Mouse (Mus musculus): Measurements from ENCODE around the gene Nsl1.
A peak's percentile ranks its signal among the peaks of the same experiment; 100 is the strongest.
"Not testable (repeated sequence)": the region's sequence is repeated elsewhere in the genome, so short reads cannot be mapped to it uniquely, and the experiment has no call there.

Gene Nsl1

DNA sequence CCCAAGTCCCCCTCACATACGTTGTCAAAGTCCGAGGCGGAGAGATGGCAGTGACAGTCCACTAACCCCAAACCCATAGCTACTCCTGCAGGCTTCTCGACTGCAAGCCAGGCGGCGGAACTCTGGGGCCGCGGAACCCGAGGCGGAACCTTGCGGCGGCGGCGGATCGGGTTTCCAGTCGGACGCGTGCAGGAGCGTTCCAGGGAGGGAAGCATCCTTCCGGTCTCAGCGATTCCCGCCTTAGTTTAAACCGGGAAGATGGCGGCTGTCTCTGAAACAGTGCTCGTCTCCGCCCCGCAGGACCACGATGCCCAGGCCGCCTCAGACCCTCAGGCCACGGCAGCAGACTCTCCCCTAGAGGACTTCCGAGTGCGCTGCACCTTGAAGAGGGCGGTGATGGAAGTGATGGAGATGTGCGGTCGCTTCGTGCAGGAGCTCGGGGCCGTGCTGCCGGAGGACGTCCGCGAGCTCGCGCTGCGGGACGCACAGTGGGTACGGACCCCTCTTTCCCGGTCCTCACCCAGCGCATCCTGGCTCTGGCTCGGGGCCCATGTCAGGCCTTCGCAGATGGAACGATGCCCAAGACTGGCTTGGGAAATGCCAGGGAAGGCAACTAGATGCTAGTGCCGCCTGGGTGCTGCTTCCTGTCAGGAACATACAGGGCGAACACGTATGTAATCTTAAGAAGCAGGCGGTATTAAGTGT lies at the start of gene Nsl1, which contains the start of gene Tatdn3:
Gene Nsl1 (plus strand): TSS at position 232 of the 705 bp plus-strand sequence.
Gene Tatdn3 (minus strand): TSS at position 152 of the 705 bp plus-strand sequence.
- DNase-seq (ENCODE audit: low read depth, low spot score) = peak; percentile 83

DNA sequence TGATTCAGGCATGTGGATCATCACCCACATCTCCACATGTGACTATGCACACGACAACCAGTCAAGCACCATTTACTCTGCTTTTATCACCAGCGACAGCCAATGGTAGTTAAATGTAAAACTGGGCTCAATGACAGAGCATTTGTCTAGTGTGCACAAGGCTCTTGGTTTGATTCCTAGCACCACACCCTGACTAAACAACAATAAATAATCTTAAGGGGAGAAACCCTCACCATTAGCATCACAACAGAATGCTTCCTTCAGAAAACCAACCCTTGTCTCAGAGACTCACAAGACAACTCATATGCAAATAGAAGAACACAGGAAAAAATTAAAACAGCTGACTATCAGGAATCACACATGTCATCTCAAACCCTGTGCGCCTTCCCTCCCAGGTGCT lies 48.5 kb upstream of the Nsl1 start:
- no peak for DNase-seq (ENCODE audit: low read depth, low spot score)

DNA sequence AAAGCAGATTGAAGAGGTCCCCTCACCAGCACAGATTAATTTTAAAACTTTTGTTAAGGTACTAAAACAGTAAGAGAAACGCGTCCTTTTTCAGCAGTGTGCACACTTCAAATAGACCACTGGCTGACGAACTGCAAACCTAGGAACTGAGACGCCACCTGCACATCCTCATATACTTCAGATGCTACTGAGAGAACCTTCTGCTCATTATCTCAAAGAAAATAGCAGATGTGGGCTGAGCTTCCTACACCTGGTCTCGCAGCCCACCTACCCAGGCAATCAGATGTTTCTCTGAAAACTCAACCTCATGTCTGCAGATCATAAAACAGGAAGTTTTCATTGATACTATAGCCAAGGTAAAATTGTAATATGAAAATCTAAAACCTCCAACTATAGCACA lies 43.0 kb upstream of the Nsl1 start:
- no peak for DNase-seq (ENCODE audit: low read depth, low spot score)

DNA sequence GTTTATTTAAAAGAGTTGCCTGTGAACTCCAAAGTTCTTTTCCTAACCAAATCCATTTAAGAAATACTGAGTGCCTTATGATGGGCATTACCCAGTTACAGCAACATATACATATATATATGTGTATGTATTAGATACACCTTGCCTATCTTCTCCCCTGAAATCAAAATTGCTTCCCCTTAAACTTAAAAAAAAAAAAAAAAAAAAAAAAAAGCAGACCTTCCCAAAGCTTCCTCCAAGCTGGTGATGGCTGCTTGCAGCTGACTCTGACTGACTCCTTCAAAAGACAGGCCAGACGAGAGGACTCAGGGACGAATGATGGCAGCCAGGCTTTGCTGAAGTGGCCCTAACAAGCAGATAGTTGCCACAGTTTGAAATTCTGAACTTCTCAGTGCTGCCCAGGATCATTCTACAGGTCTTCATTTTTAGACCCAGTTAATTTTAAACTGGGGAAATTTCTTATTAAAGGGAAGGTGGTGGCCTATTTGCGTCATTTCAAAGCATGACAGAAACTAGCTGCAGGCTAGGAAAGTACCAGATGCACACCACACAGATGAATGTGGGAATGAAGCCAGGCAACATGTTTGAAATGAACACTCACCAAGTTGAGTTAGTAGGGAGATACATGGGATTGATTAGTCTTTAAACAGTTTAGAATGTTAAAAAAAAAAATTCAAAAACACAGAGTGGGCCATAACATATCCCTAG lies 42.4 kb upstream of the Nsl1 start:
- DNase-seq (ENCODE audit: low read depth, low spot score) = no peak

DNA sequence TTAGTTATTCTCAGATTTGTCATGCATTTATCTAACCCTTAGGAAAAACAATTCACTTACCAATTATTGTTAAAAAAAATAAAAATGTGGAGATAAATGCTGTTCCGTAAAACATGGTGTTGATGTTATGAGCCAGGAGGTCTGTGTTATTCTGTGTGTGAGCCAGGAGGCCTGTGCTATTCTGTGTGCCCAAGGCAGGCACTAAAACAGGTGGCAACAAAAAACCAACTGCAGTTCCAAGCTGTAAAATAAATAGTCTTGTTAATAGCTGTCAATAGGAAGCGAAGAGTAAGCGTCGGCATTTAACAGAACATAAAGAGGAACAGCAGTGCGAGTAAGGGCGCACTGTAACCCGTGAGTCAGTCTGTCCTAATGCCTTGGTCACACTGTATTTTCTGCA lies 41.8 kb upstream of the Nsl1 start:
- DNase-seq (ENCODE audit: low read depth, low spot score) = no peak

DNA sequence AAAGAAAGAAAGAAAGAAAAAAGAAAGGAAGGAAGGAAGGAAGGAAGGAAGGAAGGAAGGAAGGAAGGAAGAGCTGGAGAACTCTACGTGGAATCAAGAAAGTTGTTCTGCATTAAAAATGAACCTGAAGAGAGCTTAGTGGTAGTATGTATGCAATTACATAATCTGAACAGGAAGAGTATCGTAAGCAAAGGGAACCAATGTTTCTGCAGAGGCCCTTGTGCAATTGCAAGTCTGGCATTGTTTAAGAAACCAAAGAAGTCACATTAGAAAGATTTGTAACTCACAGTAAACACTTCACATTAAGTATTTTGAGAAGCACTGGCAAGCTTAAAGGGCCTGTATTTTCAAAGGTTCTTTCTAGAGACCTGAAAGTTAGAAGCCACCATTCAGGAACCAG lies 39.7 kb upstream of the Nsl1 start:
- no peak for DNase-seq (ENCODE audit: low read depth, low spot score)

DNA sequence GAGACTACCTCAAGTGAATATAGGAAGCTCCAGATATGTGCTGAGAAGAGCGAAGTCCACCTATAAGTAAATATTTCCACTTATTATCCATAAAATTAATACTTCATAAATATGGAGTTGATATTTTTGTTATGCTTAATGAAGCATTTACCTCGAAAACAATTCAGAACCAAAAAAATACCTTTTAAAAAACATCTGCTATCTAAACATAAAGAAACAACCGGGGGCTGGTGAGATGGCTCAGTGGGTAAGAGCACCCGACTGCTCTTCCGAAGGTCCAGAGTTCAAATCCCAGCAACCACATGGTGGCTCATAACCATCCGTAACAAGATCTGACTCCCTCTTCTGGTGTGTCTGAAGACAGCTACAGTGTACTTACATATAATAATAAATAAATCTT lies 39.0 kb upstream of the Nsl1 start:
- DNase-seq (ENCODE audit: low read depth, low spot score) = not testable (repeated sequence)

DNA sequence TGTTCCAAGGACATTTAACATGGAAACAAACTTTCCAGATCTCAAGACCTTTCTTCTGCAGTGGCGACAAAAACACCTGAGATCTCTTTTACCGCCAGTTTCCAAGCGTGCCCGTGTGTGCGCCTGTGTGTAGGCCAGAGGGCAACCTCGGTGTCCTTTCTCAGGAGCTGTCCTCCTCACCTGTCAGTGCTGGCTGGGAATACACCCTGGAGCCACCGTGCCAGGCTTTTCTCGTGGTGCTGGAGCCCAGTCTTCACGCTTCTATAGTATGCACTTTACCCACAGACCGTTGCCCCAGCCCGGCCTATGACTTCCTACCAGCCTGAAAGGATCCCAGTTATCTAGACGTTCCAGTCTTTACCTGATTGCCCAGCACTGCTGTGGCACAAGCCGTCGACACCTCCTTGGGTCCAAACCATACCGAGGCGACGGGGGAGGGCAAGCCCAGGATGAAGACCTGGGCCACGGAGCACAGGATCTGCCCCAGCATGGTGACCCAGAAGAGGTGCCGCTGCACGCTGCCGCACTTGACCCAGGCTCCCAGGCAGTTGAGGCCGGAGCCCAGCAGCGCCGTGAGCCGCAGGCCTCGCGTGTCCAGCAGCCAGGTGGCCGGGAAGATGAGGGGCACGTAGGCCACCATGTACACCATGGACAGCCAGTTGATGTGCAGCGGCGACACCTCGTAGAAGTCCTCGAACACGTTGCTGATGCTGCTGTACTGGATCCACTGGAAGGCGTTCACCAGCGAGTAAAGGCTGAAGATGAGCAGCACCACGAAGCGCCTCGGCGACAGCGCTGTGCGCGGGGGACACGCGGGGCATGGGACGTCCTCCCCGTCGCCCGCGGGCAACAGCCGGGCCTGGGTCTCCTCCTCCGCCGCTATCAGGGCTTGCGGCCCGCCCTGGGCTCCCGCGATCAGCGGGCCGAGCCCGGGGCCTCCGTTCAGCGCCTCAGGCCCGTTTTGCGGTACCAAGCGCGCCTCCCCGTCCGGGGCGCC lies 37.5 kb upstream of the Nsl1 start:
- peak; percentile 19 for DNase-seq (ENCODE audit: low read depth, low spot score)

DNA sequence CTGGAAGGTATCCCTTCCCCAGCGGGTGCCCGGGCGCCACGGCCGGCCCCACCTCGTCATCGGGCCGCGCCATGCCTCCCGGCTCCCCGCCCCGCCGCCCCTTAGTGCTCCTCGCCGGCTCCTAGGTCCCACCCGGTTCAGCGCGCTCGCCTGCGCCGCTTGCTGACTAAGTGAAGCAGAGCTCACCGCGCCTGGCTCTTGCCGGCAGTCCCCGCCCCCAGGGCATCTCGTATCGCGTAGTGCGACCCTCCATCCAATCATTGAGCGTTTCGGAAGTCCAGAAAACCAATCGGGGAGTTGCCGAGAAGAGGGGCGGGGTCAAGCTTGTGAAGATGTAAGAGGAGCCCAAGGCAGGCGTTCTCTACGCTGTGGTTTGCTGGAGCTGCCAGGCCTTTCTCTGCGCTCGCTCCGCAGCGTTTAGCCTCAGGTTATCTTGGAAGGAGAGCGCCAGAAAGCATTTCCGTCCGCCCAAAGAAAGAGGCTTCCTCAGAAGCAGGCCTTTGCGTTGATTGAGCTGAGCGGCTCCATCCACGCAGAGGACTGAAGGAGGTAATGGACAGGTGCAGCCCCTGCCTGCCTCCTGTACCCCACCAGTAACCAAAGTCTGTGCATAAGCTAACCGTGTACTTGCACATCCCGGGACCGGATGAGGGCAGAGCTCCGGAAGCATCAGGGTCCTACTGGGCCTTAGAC lies 36.6 kb upstream of the Nsl1 start, which contains the start of gene Flvcr1:
Gene Flvcr1 (minus strand): TSS at position 138 of the 693 bp plus-strand sequence.
- peak; percentile 99 for DNase-seq (ENCODE audit: low read depth, low spot score)

DNA sequence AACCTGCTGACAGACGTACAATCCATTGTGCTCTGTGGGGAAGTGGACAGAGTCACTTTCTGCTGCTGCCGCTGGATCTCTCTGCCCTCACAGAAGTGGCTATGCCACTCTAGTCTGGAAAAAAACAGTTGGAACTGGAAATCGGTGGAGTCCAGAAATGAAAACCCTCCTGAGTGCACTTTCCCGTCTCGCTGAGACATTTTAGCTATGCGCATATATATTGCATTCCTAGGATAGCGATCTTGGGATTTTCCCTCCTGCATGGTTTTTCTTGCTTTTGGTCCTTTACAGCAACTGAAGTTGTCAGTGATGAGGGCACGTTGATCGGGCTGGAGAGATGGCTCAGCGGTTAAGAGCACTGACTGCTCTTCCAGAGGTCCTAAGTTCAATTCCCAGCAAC lies 32.6 kb upstream of the Nsl1 start:
- DNase-seq (ENCODE audit: low read depth, low spot score) = no peak

DNA sequence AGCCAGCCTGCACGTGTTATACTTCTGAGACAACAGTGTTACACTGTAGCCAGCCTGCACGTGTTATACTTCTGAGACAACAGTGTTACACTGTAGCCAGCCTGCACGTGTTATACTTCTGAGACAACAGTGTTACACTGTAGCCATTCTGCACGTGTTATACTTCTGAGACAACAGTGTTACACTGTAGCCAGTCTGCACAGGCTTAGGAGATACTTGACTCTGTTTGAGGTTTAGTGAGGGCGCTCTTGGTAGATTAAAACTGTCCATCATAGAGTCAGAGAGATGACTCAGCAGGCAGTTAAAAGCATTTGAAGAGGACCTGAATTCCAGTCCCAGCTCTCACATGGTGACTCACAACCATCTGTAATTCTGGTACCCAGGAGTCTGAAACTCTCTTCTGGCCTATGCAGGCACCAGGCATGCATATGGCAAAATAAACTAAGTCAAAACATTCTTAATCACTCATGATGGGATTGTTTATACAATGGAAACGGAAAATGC lies 31.8 kb upstream of the Nsl1 start:
- not testable (repeated sequence) for DNase-seq (ENCODE audit: low read depth, low spot score)

DNA sequence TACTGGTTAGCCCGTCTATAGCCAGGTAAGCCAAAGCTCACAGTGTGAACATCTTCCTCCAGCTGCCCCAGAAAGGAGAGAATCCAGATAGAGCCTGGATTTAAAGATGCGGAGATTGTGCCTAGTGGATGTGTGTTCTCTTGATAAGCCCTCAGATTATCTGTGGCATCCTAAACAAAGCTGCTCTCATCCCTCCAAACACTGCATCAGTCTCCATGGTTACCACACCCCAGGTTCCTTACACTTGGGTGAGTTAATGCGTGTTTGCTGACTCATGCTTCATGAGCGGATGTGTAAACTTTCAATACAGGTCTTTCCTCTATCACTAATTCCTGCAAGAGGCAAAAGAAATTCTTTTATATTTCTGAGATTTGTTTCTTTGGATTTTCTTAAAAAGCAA lies 27.2 kb upstream of the Nsl1 start:
- no peak for DNase-seq (ENCODE audit: low read depth, low spot score)

DNA sequence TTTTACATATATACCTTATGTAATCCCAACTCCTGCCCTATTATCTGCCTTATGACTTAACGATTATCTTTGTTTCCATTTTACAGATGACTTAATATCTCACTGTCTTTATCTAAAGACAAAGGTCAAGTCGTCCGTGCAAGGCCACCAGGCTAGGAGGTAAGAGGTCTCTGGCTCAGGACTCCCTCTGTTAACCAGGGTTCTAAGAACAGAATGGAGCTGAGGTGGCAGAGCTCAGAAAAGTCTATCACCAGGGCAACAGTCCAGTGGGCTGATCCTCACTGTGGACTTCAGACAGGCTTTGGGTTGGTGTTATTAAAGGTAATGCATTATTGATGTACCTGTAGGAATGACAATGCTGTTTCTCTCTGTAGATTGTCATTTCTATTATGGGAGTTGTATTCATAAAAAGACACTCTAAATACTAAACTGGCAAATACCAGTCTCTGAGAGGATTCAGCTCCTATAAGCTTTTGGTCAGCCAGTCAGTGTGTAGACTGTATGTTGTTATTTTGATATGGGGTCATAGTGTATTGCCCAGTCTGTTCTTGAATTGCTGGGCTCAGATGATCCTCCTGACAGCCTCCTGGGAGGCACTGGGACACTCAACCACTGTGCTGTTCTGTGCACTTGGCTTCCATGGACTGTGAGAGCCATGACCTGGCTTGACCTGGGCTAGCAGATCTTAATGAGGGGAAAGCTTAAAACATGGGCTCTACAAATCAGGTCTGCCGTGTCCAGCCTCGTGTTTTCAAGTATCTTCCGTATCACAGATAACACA lies 26.1 kb upstream of the Nsl1 start, which contains the start of gene Spata45:
Gene Spata45 (plus strand): TSS at position 86 of the 781 bp plus-strand sequence.
- DNase-seq (ENCODE audit: low read depth, low spot score) = no peak

DNA sequence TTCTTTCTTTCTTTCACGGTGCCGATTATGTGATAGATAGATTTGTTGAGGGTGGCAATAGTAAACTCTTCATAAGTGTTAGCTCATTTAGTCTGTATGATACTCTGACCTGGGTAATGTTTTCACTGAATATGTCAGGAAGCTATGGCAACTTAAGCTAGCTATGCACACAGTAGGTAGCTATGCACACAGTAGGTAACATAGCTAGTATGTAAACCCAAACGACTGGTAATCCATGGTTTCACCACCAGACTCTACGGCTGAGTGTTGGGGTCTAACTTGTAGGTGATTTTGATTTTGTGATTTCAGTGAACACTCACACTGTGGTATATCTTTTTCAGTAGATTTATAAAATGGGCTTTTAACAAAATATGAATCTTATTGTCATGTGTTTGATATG lies 24.8 kb upstream of the Nsl1 start:
- no peak for DNase-seq (ENCODE audit: low read depth, low spot score)

DNA sequence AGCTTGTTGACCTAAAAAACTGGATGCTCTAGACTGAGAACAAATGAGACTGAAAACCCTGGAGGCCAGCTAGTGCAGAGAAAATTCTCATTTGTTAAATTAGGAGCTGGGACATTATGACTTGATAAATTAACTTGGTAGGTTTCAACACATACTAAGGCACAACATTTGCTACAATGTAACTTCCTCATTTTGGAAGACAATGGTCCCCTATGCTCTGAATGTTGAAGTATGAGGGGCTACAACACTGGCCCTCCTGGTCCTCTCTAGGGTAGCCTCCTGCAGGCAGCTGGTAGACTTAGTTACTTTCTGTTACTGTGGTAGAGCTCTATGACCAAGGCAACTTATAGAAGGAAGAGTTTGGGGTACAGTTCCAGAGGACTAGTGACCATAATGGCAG lies 21.5 kb upstream of the Nsl1 start:
- no peak for DNase-seq (ENCODE audit: low read depth, low spot score)

DNA sequence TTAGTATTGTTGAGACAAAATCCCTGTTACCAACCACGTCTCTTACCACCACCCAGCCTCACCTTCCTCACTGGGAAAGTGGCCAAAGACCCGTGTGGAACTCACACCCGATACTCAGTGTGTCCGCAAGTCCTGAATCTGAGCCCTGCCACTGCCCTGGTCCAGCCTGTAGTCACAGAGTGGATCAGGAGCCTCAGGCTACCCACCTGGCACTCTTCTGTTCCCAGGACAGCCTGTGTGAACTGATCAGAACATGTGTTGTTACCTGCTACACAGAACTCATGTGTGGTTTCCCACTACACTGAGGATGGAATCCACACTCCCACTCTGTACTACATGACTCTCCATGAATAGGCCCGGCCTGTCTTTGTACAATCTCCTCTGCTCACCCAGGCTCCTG lies 20.7 kb upstream of the Nsl1 start:
- no peak for DNase-seq (ENCODE audit: low read depth, low spot score)

DNA sequence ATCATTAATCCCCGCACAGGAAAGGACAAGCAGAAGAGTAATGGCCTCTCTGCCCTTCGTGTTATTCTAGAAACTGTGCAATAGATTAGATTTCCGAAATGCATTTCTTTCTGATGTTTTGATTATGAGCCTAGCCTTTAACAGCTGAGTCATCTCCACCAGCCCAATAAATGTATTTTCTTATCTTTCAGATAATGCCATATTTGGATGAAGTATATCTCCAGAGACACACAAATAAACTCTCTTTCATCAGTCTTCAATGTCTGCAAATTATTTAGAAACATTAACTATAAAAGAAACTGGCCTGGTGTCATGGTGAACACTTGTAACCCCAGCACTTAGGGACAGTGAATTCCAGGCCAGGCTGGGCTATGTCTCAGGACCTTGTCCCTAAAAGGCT lies 20.1 kb upstream of the Nsl1 start:
- no peak for DNase-seq (ENCODE audit: low read depth, low spot score)

DNA sequence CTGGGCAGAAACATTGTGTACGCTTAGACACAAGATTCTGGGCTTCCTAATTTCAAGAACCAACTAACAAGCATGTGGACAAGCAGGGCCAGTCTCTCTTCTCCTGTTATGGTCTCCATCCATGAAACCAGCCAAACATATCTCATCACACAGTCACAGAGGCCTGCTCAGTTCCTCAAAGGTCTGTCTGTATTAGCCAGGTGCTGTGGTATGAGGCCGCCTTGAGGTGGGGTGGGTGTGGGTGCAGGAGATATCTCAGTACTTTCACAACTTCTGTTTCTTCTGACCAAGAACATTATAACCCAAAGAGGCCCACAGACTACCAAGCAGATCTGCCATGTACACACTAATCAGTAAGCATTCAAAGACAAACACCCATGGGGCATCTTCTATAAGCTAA lies 17.5 kb upstream of the Nsl1 start:
- no peak for DNase-seq (ENCODE audit: low read depth, low spot score)

DNA sequence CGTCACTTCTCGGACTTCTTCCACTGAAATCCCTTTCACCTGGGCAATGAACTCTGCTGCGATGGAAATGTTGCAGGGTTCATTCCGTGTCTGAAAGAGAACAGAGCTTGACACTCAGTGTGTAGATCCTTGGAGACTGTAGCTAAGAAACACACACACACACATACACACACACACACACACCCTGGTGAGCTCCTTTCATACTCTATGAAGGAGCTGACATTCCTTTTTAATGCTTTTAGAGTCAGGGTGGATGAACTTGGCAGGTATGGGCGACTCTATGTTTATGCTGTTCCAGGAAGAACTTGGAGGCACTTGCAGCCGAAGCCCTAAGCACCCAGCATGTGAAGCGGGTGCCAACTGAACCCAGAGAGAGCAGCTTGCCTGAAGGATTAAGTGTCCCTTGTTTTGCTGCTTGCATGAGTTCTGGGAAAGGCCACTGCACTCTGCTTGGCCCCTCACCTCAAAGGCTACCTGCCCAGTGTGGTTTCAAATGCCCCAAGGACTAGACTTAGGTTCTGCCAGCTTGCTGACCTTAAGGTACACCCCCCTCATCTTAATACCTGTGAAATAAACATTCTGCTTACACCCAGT lies 16.5 kb upstream of the Nsl1 start:
- no peak for DNase-seq (ENCODE audit: low read depth, low spot score)

DNA sequence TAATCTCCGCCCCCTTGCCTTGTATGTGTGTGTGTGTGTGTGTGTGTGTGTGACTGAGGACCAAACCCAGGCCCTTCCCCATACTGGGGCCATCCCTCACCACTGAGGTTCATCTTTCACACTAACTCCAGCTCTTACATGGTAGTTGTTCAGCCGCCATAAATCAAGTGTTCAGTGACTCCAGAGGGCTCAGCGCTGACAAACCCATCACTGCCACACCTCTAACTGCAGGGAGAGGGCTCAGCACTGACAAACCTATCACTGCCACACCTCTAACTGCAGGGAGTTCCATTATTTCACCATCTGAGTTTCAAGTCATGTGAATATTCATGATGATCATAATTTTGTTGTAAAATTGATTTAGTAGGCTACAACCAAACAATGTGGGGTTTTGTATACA lies 9.3 kb upstream of the Nsl1 start:
- DNase-seq (ENCODE audit: low read depth, low spot score) = no peak

Measured in embryo, embryonic 11.5 days (tissue).